Mouse (Mus musculus): Measurements from ENCODE around the gene Rtkn2. TPM values are rescaled to one million over a fixed set of nuclear protein-coding genes. Genes with fewer than 3 reads are reported as not detected.

Gene Rtkn2
- polyA plus RNA-seq, 1 experiment, result not detected

- TF ChIP-seq FLI1 (IDR thresholded peaks at IDR 0.05; ENCODE audit: low read length), result no peak
- Histone ChIP-seq H3K4me3 (replicated peaks) (no peak overlapping the region), H3K9me3 (peaks cover 12% of the 10 kb centered on the region), H3K4me1 (peaks cover 70% of the 10 kb centered on the region), H3K36me3 (replicated peaks; ENCODE audit: low read length) (peaks cover 13% of the 10 kb centered on the region), H3K27me3 (replicated peaks) (no peaks in the 10 kb centered on the region)
These were observed 102.3 kb downstream of the Rtkn2 start for GRCm38 (mm10) chr10:68081712-68082111.

- Histone ChIP-seq H3K36me3 (replicated peaks; ENCODE audit: low read length) (no peaks in the 10 kb centered on the region), H3K27me3 (replicated peaks) (no peaks in the 10 kb centered on the region), H3K4me3 (replicated peaks) (no peak overlapping the region), H3K9me3 (no peaks in the 10 kb centered on the region), H3K4me1 (peaks cover 64% of the 10 kb centered on the region)
- TF ChIP-seq GATA1 (IDR thresholded peaks at IDR 0.05; ENCODE audit: borderline replicate concordance, low read length), result no peak
- TF ChIP-seq FLI1 (IDR thresholded peaks at IDR 0.05; ENCODE audit: low read length), result no peak
These were observed 106.2 kb downstream of the Rtkn2 start for GRCm38 (mm10) chr10:68085574-68085973.

GRCm38 (mm10) chr10:68086973-68087372 is 107.6 kb downstream of the Rtkn2 start:
- no peak for TF ChIP-seq FLI1 (IDR thresholded peaks at IDR 0.05; ENCODE audit: low read length)
- TF ChIP-seq GATA1 (IDR thresholded peaks at IDR 0.05; ENCODE audit: borderline replicate concordance, low read length), result no peak

GRCm38 (mm10) chr10:68087722-68088121 is 108.4 kb downstream of the Rtkn2 start:
- Histone ChIP-seq H3K27me3 (replicated peaks) (no peaks in the 10 kb centered on the region), H3K4me1 (peaks cover 61% of the 10 kb centered on the region), H3K9me3 (no peaks in the 10 kb centered on the region), H3K4me3 (replicated peaks) (no peak overlapping the region), H3K36me3 (replicated peaks; ENCODE audit: low read length) (no peaks in the 10 kb centered on the region)
- no peak for TF ChIP-seq FLI1 (IDR thresholded peaks at IDR 0.05; ENCODE audit: low read length)
- no peak for TF ChIP-seq GATA1 (IDR thresholded peaks at IDR 0.05; ENCODE audit: borderline replicate concordance, low read length)

More at GRCm38 (mm10) chr10:68086973-68087372, 107.6 kb downstream of the Rtkn2 start:
- Histone ChIP-seq H3K9me3 (no peaks in the 10 kb centered on the region), H3K4me3 (replicated peaks) (no peak overlapping the region), H3K4me1 (peaks cover 64% of the 10 kb centered on the region), H3K36me3 (replicated peaks; ENCODE audit: low read length) (no peaks in the 10 kb centered on the region), H3K27me3 (replicated peaks) (no peaks in the 10 kb centered on the region)

DNA sequence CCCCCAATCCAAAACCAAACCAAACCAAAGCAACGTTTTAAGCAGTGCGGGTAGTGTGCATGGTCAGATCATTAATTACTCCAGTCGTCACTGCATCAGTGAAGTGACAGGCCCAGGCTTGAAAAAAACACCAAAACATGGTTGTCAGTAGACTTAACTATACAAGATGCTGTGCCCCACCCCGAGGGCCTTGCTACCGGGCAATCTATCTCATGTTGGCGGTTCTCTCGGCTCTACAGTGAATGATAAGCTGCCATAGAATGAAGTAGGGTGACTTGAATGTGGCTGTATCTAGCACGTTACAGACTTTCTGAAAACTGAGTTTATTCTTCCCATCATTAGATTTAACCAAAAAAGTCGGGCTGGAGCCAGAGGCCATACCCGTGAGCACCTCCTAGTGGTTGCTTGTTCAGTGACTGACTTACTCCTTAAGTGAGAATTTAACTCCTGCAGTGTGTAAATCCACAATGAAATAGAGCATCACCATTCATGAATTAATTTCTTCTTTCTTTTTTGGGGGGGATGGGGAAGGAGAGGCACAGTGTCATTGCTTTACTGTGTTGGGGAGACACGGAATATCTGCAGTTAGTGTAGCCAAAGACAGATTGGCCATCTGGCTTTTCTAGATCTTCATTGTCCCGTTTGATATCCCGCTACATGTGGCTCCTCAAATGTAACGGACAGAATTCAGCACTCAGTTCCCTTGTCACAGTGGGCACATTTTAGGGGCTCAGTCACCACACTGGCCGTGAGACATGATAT is 110.2 kb downstream of the Rtkn2 start:
- H3K36me3 ChIP-seq (replicated peaks; ENCODE audit: low read length), result peaks cover under 1% of the 10 kb centered on the region
- H3K9me3 ChIP-seq, result no peaks in the 10 kb centered on the region
- H3K4me1 ChIP-seq, result peaks cover 55% of the 10 kb centered on the region
- no peak overlapping the region for H3K4me3 ChIP-seq (replicated peaks)
- H3K27me3 ChIP-seq (replicated peaks), result no peaks in the 10 kb centered on the region
- TF ChIP-seq GATA1 (IDR thresholded peaks at IDR 0.05; ENCODE audit: borderline replicate concordance, low read length) (no peak), FLI1 (IDR thresholded peaks at IDR 0.05; ENCODE audit: low read length) (no peak)

- Histone ChIP-seq H3K9me3 (no peaks in the 10 kb centered on the region), H3K36me3 (replicated peaks; ENCODE audit: low read length) (peaks cover 6% of the 10 kb centered on the region), H3K4me1 (peaks cover 51% of the 10 kb centered on the region), H3K4me3 (replicated peaks) (no peak overlapping the region), H3K27me3 (replicated peaks) (no peaks in the 10 kb centered on the region)
- TF ChIP-seq GATA1 (IDR thresholded peaks at IDR 0.05; ENCODE audit: borderline replicate concordance, low read length), result no peak
- TF ChIP-seq FLI1 (IDR thresholded peaks at IDR 0.05; ENCODE audit: low read length), result no peak
These were observed 110.8 kb downstream of the Rtkn2 start for GRCm38 (mm10) chr10:68090197-68090535.

- peaks cover 47% of the 10 kb centered on the region for H3K4me1 ChIP-seq
- H3K4me3 ChIP-seq (replicated peaks), result no peak overlapping the region
- peaks cover 6% of the 10 kb centered on the region for H3K36me3 ChIP-seq (replicated peaks; ENCODE audit: low read length)
These were observed 111.2 kb downstream of the Rtkn2 start for GRCm38 (mm10) chr10:68090544-68090943.

GRCm38 (mm10) chr10:68091011-68091410 is 111.6 kb downstream of the Rtkn2 start:
- no peaks in the 10 kb centered on the region for H3K27me3 ChIP-seq (replicated peaks)
- no peaks in the 10 kb centered on the region for H3K9me3 ChIP-seq
- no peak overlapping the region for H3K4me3 ChIP-seq (replicated peaks)
- TF ChIP-seq GATA1 (IDR thresholded peaks at IDR 0.05; ENCODE audit: borderline replicate concordance, low read length) (no peak), FLI1 (IDR thresholded peaks at IDR 0.05; ENCODE audit: low read length) (no peak)
- H3K36me3 ChIP-seq (replicated peaks; ENCODE audit: low read length), result peaks cover 6% of the 10 kb centered on the region
- H3K4me1 ChIP-seq, result peaks cover 44% of the 10 kb centered on the region

More at GRCm38 (mm10) chr10:68090544-68090943, 111.2 kb downstream of the Rtkn2 start:
- H3K27me3 ChIP-seq (replicated peaks), result no peaks in the 10 kb centered on the region
- no peaks in the 10 kb centered on the region for H3K9me3 ChIP-seq
- no peak for TF ChIP-seq GATA1 (IDR thresholded peaks at IDR 0.05; ENCODE audit: borderline replicate concordance, low read length)
- no peak for TF ChIP-seq FLI1 (IDR thresholded peaks at IDR 0.05; ENCODE audit: low read length)

DNA sequence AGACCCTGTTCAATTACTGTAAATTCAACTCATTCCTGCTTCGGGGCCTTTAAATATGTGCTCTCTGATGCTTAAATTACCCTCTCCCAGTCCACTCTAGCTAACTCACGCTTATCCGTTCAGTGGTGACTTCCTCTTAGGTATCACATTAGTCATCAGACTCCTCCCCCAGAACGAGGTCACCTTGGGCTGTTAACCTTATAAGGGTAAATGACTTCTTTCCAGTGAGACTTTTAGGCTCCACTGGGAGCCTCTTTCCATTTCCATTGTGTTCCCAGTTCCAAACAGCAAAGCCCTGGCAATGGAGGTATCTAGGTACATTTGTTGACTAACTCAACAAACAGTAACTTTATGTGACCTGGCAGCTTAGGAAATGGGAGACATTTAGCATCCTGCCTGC is 112.5 kb downstream of the Rtkn2 start:
- Histone ChIP-seq H3K9me3 (peaks cover 7% of the 10 kb centered on the region), H3K4me1 (peaks cover 41% of the 10 kb centered on the region), H3K36me3 (replicated peaks; ENCODE audit: low read length) (peaks cover 15% of the 10 kb centered on the region), H3K27me3 (replicated peaks) (peaks cover 3% of the 10 kb centered on the region), H3K4me3 (replicated peaks) (no peak overlapping the region)
- TF ChIP-seq FLI1 (IDR thresholded peaks at IDR 0.05; ENCODE audit: low read length), result no peak
- no peak for TF ChIP-seq GATA1 (IDR thresholded peaks at IDR 0.05; ENCODE audit: borderline replicate concordance, low read length)

- TF ChIP-seq GATA1 (IDR thresholded peaks at IDR 0.05; ENCODE audit: borderline replicate concordance, low read length) (no peak), FLI1 (IDR thresholded peaks at IDR 0.05; ENCODE audit: low read length) (no peak)
- H3K27me3 ChIP-seq (replicated peaks), result peaks cover 3% of the 10 kb centered on the region
- peaks cover 36% of the 10 kb centered on the region for H3K4me1 ChIP-seq
- H3K9me3 ChIP-seq, result peaks cover 21% of the 10 kb centered on the region
- no peak overlapping the region for H3K4me3 ChIP-seq (replicated peaks)
- peaks cover 31% of the 10 kb centered on the region for H3K36me3 ChIP-seq (replicated peaks; ENCODE audit: low read length)
These were observed 114.1 kb downstream of the Rtkn2 start for GRCm38 (mm10) chr10:68093496-68093895.
